Mouse (Mus musculus) G1E (cell line): ENCODE data around the gene Prkar1a.

Experiments
- CTCF ChIP-seq: IDR thresholded peaks from 2 replicates; pipeline ENCODE4 v1.5.1; 2012; ENCODE audit warnings: low read depth, low read length, inconsistent platforms, mixed read lengths
- GATA1 ChIP-seq: IDR thresholded peaks from 2 replicates; pipeline ENCODE4 v1.6.1; 2012; ENCODE audit warnings: borderline replicate concordance, low read length, inconsistent platforms, mixed read lengths
- POLR2AphosphoS5 ChIP-seq: IDR thresholded peaks from 2 replicates; pipeline ENCODE4 v1.6.1; 2012; ENCODE audit warnings: low read depth, low read length, inconsistent platforms; ENCODE audit not compliant: insufficient replicate concordance

- TF ChIP-seq CTCF (no peak), GATA1 (no peak), POLR2AphosphoS5 (no peak)
Observed at GRCm38 (mm10) chr11:109674542-109674941, 25.3 kb downstream of the Prkar1a start.
